Mouse (Mus musculus): Measurements from ENCODE around the gene Adamtsl4. TPM values are rescaled to one million over a fixed set of nuclear protein-coding genes. Genes with fewer than 3 reads are reported as not detected.

Adamtsl4 gene
- polyA plus RNA-seq, 1 experiment from 2014 or later = 1.5 TPM

DNA sequence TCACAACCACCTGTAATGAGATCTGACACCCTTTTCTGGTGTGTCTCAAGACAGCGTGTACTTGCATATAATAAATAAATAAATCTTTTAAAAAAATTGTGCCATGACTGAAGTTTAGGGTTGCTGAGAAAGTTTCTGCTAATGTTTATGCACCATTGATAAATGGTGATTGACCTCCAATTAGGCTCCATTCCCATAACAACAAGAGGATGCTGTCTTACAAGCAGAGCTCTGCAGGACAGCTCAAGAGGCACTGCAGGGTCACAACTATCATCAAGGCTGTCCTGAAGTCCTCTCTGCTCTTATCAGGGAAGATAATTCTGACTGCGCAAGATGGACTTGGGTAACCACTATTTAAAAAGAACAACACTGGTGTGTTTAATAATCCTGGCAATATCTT lies 30.4 kb upstream of the Adamtsl4 start:
- Histone ChIP-seq H3K9ac (no peak overlapping the region), H3K36me3 (no peaks in the 10 kb centered on the region), H3K27ac (no peak overlapping the region), H3K4me3 (no peak overlapping the region), H3K4me1 (no peaks in the 10 kb centered on the region), H3K27me3 (no peaks in the 10 kb centered on the region), H3K4me2 (replicated peaks) (no peak overlapping the region), H3K9me3 (no peaks in the 10 kb centered on the region)
- no peak for ATAC-seq (ENCODE audit: insufficient number of reproducible peaks, insufficient read depth, low FRiP score, low TSS enrichment)
- 88% methylated on average over 2 of the region's 2 CpGs for WGBS

DNA sequence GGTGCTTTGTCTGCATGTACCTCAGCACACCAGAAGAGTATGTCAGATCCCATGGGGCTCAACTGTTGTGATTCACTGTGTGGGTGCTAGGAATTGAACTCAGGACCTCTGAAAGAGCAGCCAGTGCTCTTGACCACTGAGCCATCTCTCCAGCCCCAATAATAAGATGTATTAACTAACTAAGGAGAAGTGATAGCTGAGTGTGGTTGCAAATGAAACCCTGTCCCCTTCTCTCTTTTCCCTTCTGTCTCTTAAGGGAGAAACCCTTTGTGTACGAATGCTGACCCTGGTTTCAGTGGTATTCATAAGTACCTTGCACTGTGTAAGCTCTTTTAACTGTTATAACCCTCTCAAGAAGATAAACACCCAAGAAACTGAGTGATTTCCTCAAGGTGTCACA lies 28.4 kb upstream of the Adamtsl4 start:
- Histone ChIP-seq H3K9ac (no peak overlapping the region), H3K27ac (no peak overlapping the region), H3K9me3 (no peaks in the 10 kb centered on the region), H3K4me1 (no peaks in the 10 kb centered on the region), H3K4me3 (no peak overlapping the region), H3K4me2 (replicated peaks) (no peak overlapping the region), H3K27me3 (no peaks in the 10 kb centered on the region), H3K36me3 (no peaks in the 10 kb centered on the region)
- 78% methylated on average over 1 of the region's 1 CpGs for WGBS
- ATAC-seq (ENCODE audit: insufficient number of reproducible peaks, insufficient read depth, low FRiP score, low TSS enrichment) = no peak

DNA sequence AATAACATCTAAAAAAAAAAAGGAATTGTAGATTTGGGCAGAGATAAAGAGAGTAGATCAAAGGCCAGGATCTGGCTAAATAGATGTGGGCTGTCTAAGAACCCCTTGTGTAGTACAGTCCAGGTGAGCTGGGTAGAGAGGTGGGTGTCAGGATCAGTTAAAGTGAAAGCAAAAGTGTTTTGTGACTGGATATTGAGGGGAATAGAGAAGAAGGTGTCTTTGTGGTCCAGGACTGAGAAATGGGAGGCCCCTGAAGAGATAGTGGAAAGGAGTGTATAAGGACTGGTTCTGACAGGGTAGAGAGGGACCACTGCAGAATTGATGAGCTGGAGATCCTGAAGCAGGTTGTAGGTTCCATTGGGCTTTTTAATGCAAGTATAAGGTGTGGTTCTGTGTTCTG lies 22.2 kb upstream of the Adamtsl4 start:
- Histone ChIP-seq H3K4me1 (0 out of 2 replicates have a peak, but pooled peaks cover 3% of the 10 kb centered on the region), H3K4me3 (no peak overlapping the region), H3K36me3 (no peaks in the 10 kb centered on the region), H3K9ac (no peak overlapping the region), H3K27ac (no peak overlapping the region), H3K27me3 (no peaks in the 10 kb centered on the region), H3K4me2 (replicated peaks) (no peak overlapping the region), H3K9me3 (no peaks in the 10 kb centered on the region)
- no peak for ATAC-seq (ENCODE audit: insufficient number of reproducible peaks, insufficient read depth, low FRiP score, low TSS enrichment)

- 94% methylated on average over 4 of the region's 4 CpGs for WGBS
- Histone ChIP-seq H3K4me3 (no peak overlapping the region), H3K27me3 (no peaks in the 10 kb centered on the region)
Observed at GRCm38 (mm10) chr3:95709044-95709443, 21.3 kb upstream of the Adamtsl4 start.

DNA sequence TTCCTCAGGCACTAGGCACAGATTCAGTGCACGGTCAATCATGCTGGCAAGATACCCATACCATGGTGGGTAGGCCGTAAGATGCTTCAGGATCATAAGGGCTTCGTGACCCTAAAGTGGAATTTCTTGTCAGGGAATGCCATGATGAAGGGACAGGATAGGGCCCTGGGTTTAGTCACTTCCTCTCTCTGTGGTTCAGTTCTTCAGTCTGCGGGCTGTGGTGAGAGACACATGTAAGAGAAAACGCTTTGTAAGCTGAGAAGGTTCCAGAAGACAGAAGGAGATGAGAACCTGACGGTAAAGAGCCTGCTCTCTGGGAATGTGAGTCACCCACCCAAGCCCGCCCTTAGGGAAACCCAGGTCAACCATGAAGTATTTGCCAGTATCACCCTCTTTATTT lies 19.8 kb upstream of the Adamtsl4 start:
- Histone ChIP-seq H3K4me1 (0 out of 2 replicates have a peak, but pooled peaks cover 3% of the 10 kb centered on the region), H3K9me3 (no peaks in the 10 kb centered on the region), H3K4me3 (no peak overlapping the region), H3K27ac (no peak overlapping the region), H3K9ac (no peak overlapping the region), H3K4me2 (replicated peaks) (no peak overlapping the region), H3K36me3 (no peaks in the 10 kb centered on the region), H3K27me3 (no peaks in the 10 kb centered on the region)
- 79% methylated on average over 7 of the region's 7 CpGs for WGBS
- ATAC-seq (ENCODE audit: insufficient number of reproducible peaks, insufficient read depth, low FRiP score, low TSS enrichment) = no peak

More at GRCm38 (mm10) chr3:95709044-95709443, 21.3 kb upstream of the Adamtsl4 start:
- H3K36me3 ChIP-seq = no peaks in the 10 kb centered on the region
- H3K9me3 ChIP-seq = no peaks in the 10 kb centered on the region
- H3K9ac ChIP-seq = no peak overlapping the region
- no peak overlapping the region for H3K4me2 ChIP-seq (replicated peaks)
- 0 out of 2 replicates have a peak, but pooled peaks cover 3% of the 10 kb centered on the region for H3K4me1 ChIP-seq
- no peak for ATAC-seq (ENCODE audit: insufficient number of reproducible peaks, insufficient read depth, low FRiP score, low TSS enrichment)
- no peak overlapping the region for H3K27ac ChIP-seq

DNA sequence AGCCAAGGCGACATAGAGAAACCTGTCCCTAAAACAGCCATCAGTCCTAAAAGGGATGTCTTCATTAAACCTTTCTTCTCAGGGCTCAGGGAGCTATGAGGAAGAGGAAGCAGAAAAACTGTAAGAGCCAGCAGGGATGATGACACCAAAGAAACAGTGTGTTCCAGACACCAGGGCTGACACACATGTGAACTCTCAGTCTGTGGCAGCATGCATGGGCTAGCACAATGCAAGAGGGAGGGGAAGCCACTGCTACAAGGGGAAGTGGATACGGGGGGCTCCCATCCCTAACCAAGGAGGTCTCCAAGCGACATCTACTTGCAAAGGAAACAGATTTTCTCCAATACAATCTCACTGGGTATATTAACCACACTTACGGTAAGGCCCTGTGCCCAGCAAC lies 18.6 kb upstream of the Adamtsl4 start:
- H3K27me3 ChIP-seq = no peaks in the 10 kb centered on the region
- H3K9ac ChIP-seq = no peak overlapping the region
- peaks cover 15% of the 10 kb centered on the region for H3K4me1 ChIP-seq
- H3K4me3 ChIP-seq = no peak overlapping the region
- no peaks in the 10 kb centered on the region for H3K9me3 ChIP-seq
- no peak overlapping the region for H3K27ac ChIP-seq
- 92% methylated on average over 4 of the region's 4 CpGs for WGBS
- no peak overlapping the region for H3K4me2 ChIP-seq (replicated peaks)
- ATAC-seq (ENCODE audit: insufficient number of reproducible peaks, insufficient read depth, low FRiP score, low TSS enrichment) = no peak
- no peaks in the 10 kb centered on the region for H3K36me3 ChIP-seq

- peaks cover 15% of the 10 kb centered on the region for H3K4me1 ChIP-seq
- no peaks in the 10 kb centered on the region for H3K27me3 ChIP-seq
- H3K27ac ChIP-seq = no peak overlapping the region
- no peaks in the 10 kb centered on the region for H3K9me3 ChIP-seq
- H3K4me2 ChIP-seq (replicated peaks) = no peak overlapping the region
- no peak overlapping the region for H3K4me3 ChIP-seq
- no peaks in the 10 kb centered on the region for H3K36me3 ChIP-seq
- H3K9ac ChIP-seq = no peak overlapping the region
- no peak for ATAC-seq (ENCODE audit: insufficient number of reproducible peaks, insufficient read depth, low FRiP score, low TSS enrichment)
- 88% methylated on average over 4 of the region's 4 CpGs for WGBS
Observed at GRCm38 (mm10) chr3:95704612-95705011, 16.9 kb upstream of the Adamtsl4 start.

DNA sequence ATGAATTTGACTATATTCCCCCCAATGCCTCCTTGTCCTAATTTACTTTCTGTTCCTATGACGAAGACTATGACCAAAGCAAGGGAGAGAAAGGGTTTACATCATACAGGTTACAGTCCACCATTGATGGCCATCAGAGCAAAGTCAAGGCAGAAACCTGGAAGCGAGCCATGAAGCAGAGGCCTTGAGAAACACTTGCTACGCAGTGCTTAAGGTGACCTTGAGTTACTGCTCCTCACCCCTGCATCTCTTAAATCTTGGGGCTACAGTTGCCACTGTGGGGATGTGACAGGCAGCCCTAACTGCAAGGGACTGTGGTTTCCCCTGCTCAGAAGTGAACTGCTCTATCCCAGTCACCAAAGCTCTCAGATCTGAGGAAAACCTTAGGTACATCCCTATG lies 15.6 kb upstream of the Adamtsl4 start:
- H3K4me2 ChIP-seq (replicated peaks) = no peak overlapping the region
- H3K36me3 ChIP-seq = no peaks in the 10 kb centered on the region
- H3K4me1 ChIP-seq = peaks cover 15% of the 10 kb centered on the region
- H3K9ac ChIP-seq = no peak overlapping the region
- no peak overlapping the region for H3K4me3 ChIP-seq
- no peaks in the 10 kb centered on the region for H3K27me3 ChIP-seq
- no peak overlapping the region for H3K27ac ChIP-seq
- 88% methylated on average over 3 of the region's 3 CpGs for WGBS
- ATAC-seq (ENCODE audit: insufficient number of reproducible peaks, insufficient read depth, low FRiP score, low TSS enrichment) = no peak
- no peaks in the 10 kb centered on the region for H3K9me3 ChIP-seq

DNA sequence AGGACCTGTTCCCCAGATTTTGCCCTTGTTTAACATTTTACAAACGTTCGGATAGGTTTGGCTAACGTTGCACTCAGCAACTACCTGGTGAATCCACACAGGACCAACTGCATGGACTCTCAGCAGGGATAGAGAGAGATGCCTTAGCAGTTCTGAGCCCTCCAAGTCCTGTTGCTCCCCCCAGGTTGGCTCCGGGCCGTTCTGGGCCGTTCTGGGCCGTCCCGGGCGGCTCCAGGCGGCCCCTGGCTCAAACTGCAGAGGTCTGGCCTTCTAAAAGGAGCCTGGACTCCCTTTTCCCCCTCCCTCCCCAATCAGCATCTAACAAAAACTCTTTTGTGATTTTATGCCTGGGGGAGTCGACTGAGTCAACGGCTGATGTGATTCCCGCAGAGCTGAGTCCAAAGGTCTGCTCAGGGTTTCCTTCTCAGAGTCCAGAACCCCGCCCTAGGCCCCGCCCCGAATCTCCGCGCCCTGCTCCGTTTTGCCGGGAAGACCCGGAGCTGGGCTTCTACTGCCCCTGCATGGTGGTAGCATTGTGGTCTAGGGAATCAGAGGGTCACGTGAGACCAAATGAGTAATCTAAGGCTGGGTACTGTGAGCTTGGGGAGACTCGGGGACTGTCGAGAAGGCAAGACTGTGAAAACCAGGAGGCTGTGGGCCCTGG lies 14.3 kb upstream of the Adamtsl4 start:
- Histone ChIP-seq H3K4me2 (replicated peaks) (peak overlapping the region; percentile 56), H3K27me3 (no peaks in the 10 kb centered on the region), H3K4me3 (peak overlapping the region; percentile 29), H3K27ac (peak overlapping the region; percentile 79), H3K9ac (peak overlapping the region; percentile 51), H3K36me3 (no peaks in the 10 kb centered on the region), H3K9me3 (no peaks in the 10 kb centered on the region), H3K4me1 (peaks cover 12% of the 10 kb centered on the region)
- ATAC-seq (ENCODE audit: insufficient number of reproducible peaks, insufficient read depth, low FRiP score, low TSS enrichment) = peak; percentile 89
- WGBS = 4% methylated on average over 24 of the region's 24 CpGs

GRCm38 (mm10) chr3:95701085-95701484 lies 13.4 kb upstream of the Adamtsl4 start:
- no peaks in the 10 kb centered on the region for H3K36me3 ChIP-seq
- no peak overlapping the region for H3K4me3 ChIP-seq
- H3K9ac ChIP-seq = no peak overlapping the region
- no peak for ATAC-seq (ENCODE audit: insufficient number of reproducible peaks, insufficient read depth, low FRiP score, low TSS enrichment)
- peaks cover 18% of the 10 kb centered on the region for H3K4me1 ChIP-seq
- no peak overlapping the region for H3K27ac ChIP-seq
- H3K9me3 ChIP-seq = no peaks in the 10 kb centered on the region
- H3K4me2 ChIP-seq (replicated peaks) = no peak overlapping the region
- no peaks in the 10 kb centered on the region for H3K27me3 ChIP-seq
- WGBS = 81% methylated on average over 2 of the region's 2 CpGs

GRCm38 (mm10) chr3:95700233-95700681 lies 12.5 kb upstream of the Adamtsl4 start:
- Histone ChIP-seq H3K27ac (no peak overlapping the region), H3K4me2 (replicated peaks) (no peak overlapping the region), H3K4me1 (peaks cover 26% of the 10 kb centered on the region), H3K4me3 (no peak overlapping the region), H3K36me3 (no peaks in the 10 kb centered on the region), H3K9me3 (no peaks in the 10 kb centered on the region), H3K9ac (no peak overlapping the region), H3K27me3 (no peaks in the 10 kb centered on the region)
- ATAC-seq (ENCODE audit: insufficient number of reproducible peaks, insufficient read depth, low FRiP score, low TSS enrichment) = no peak
- WGBS = 44% methylated on average over 6 of the region's 6 CpGs

DNA sequence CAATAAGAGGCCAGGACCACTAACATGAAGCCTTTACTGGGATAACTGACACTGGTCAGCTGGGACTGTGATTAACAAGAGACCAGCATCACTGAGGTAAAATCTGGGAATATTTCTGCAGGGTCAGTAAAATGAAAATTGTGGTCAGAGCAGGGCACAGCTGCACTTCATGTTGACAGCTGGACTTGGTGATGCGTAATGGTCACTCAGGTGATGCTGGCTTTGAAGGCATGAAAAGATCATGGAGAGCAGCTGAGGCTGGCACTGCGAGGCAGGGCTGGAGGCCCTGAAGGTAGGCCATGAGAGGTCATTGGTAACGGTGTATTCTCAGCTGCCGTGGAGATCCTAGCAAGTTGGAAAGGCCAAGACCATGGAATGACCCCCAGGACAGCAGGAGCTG lies 10.6 kb upstream of the Adamtsl4 start:
- no peaks in the 10 kb centered on the region for H3K27me3 ChIP-seq
- no peak for ATAC-seq (ENCODE audit: insufficient number of reproducible peaks, insufficient read depth, low FRiP score, low TSS enrichment)
- no peak overlapping the region for H3K4me3 ChIP-seq
- H3K9ac ChIP-seq = no peak overlapping the region
- 84% methylated on average over 4 of the region's 4 CpGs for WGBS
- H3K9me3 ChIP-seq = no peaks in the 10 kb centered on the region
- no peak overlapping the region for H3K27ac ChIP-seq
- no peaks in the 10 kb centered on the region for H3K36me3 ChIP-seq
- no peak overlapping the region for H3K4me2 ChIP-seq (replicated peaks)
- peaks cover 33% of the 10 kb centered on the region for H3K4me1 ChIP-seq
